Mouse (Mus musculus) brain, adult 10 weeks (tissue): ENCODE measurements around the gene Sbsn. TPM values are rescaled to one million over a fixed set of nuclear protein-coding genes. Genes with fewer than 3 reads are reported as not detected.

Experiments used
- polyA plus RNA-seq: library from polyadenylated mRNA; stranded (reverse); fragments of 350-450 nt; fragmentation: Illumina TruSeq; extraction: RNeasy Lipid Tissue Mini Kit (QIAGEN cat#74804); gene quantifications from one replicate; pipeline ENCODE4 v1.2.3, GENCODE M21; 2015; ENCODE audit warnings: low read depth, low replicate concordance

The Sbsn gene
- 6.5 TPM for polyA plus RNA-seq

GRCm38 (mm10) chr7:30751086-30751669 lies at the start of gene Sbsn:
TSS of gene Sbsn (plus strand) at chr7:30751471.

DNA sequence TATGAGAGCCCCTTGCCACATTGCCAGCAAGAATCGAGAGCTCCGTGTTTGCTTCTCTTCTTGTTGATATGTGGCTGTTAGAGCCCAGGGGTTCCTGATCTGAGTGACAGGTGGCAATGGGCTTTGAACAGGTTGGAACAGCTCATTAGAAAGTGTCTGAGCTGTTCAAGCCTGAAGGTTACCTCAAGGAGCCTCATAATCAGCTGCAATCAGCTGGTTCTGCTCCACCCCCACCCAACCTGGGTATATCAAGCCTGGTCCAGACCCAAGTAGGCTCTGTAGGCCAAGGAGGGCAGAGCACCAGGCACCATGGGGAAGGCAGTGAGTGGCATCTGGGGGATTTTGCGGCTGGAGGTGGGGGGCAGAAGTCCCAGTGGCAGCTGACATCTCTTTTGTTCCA lies 39.3 kb upstream of the Sbsn start, which contains the start of gene Atp4a:
TSS of gene Atp4a (plus strand) at position 268 of the 400 bp plus-strand sequence.

GRCm38 (mm10) chr7:30729396-30730063 lies 21.7 kb upstream of the Sbsn start, which contains the start of gene Tmem147:
TSS of gene Tmem147 (minus strand) at chr7:30729540.

DNA sequence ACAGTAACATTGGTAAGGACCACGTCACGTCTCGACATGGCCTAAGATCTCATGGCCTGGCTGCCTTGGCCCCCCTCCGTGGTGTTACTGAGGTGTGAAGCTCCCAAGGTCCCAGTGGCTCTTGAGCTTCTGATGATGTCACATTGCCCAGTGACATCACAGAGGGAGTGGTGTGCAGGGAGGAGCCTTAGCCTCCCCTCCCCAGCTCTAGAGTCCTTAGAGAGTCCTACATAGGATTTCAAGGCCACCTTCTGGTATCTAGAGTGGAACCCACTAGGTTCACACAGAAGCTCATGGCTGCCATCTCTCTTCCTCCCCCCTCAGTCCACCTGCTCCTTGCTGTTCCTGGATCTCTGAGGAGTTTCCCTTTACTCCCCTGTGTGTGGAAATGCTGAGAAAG lies 7.7 kb upstream of the Sbsn start, which contains the start of gene Gapdhs:
TSS of gene Gapdhs (minus strand) at position 65 of the 400 bp plus-strand sequence.

DNA sequence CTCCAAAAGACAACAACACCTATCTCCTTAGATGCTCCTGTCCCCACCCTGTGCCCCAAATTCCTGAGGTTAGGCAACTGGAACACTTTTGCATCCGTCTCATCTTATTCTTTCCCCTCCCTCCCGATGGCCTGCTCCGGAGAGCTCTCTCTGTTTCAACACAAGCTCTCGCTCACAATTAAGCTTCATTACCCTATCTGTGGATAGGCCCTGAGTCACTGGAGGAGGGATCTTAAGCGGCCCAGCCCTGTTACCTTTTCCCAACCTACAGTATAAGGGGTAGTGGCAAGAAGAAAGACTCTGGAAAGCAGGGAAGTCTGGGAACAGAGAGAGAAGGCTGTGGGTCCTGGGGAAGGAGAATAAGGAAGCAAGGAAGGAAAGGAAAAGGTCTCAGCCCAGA lies 12.2 kb downstream of the Sbsn start, which contains the start of gene Dmkn:
TSS of gene Dmkn (plus strand) at position 301 of the 400 bp plus-strand sequence.

GRCm38 (mm10) chr7:30787377-30788022 lies 36.2 kb downstream of the Sbsn start, which contains the start of gene Krtdap:
TSS of gene Krtdap (plus strand) at chr7:30787896.

Other genes with a start within 250 kb of the Sbsn start
- gene Arhgap33, start 216.4 kb upstream of the Sbsn start, polyA plus RNA-seq: 95.4 TPM
- gene Hspb6, start 199.3 kb upstream of the Sbsn start, polyA plus RNA-seq: 7.9 TPM
- 4.5 TPM for gene Proser3, start 199.2 kb upstream of the Sbsn start, polyA plus RNA-seq
- 51.4 TPM for gene Lin37, start 191.6 kb upstream of the Sbsn start, polyA plus RNA-seq
- gene U2af1l4, start 188.2 kb upstream of the Sbsn start, polyA plus RNA-seq: 85.7 TPM
- 6.7 TPM for gene Gm49396, start 188.1 kb upstream of the Sbsn start, polyA plus RNA-seq
- gene Psenen, start 187.8 kb upstream of the Sbsn start, polyA plus RNA-seq: 158 TPM
- 1.5 TPM for gene Igflr1, start 186.0 kb upstream of the Sbsn start, polyA plus RNA-seq
- 25.9 TPM for gene Kmt2b, start 162.7 kb upstream of the Sbsn start, polyA plus RNA-seq
- not detected for gene Zbtb32, start 152.6 kb upstream of the Sbsn start, polyA plus RNA-seq
- 1.1 TPM for gene Upk1a, start 138.6 kb upstream of the Sbsn start, polyA plus RNA-seq
- gene Cox6b1, start 125.3 kb upstream of the Sbsn start, polyA plus RNA-seq: 1,546 TPM
- gene Etv2, start 115.6 kb upstream of the Sbsn start, polyA plus RNA-seq: not detected
- 72.4 TPM for gene Rbm42, start 101.2 kb upstream of the Sbsn start, polyA plus RNA-seq
- 6.4 TPM for gene Haus5, start 86.5 kb upstream of the Sbsn start, polyA plus RNA-seq
- not detected for gene Pmis2, start 79.9 kb upstream of the Sbsn start, polyA plus RNA-seq
- not detected for gene 2200002J24Rik, start 52.5 kb upstream of the Sbsn start, polyA plus RNA-seq
- gene Atp4a, start 39.3 kb upstream of the Sbsn start, polyA plus RNA-seq: 0.59 TPM
- gene Tmem147, start 21.9 kb upstream of the Sbsn start, polyA plus RNA-seq: 184 TPM
- gene Gapdhs, start 7.8 kb upstream of the Sbsn start, polyA plus RNA-seq: not detected
- gene Dmkn, start 12.3 kb downstream of the Sbsn start, polyA plus RNA-seq: 14.4 TPM
- gene Krtdap, start 36.4 kb downstream of the Sbsn start, polyA plus RNA-seq: not detected
- gene Ffar2, start 72.3 kb downstream of the Sbsn start, polyA plus RNA-seq: not detected
- gene Ffar3, start 104.7 kb downstream of the Sbsn start, polyA plus RNA-seq: not detected
- not detected for gene Ffar1, start 110.1 kb downstream of the Sbsn start, polyA plus RNA-seq
- gene Cd22, start 128.9 kb downstream of the Sbsn start, polyA plus RNA-seq: 0.55 TPM
- gene Mag, start 163.4 kb downstream of the Sbsn start, polyA plus RNA-seq: 324 TPM
- not detected for gene Hamp2, start 173.2 kb downstream of the Sbsn start, polyA plus RNA-seq
- not detected for gene Hamp, start 192.6 kb downstream of the Sbsn start, polyA plus RNA-seq
- gene Usf2, start 205.3 kb downstream of the Sbsn start, polyA plus RNA-seq: 193 TPM
- gene Lsr, start 222.0 kb downstream of the Sbsn start, polyA plus RNA-seq: 8.0 TPM
- gene Fam187b, start 222.3 kb downstream of the Sbsn start, polyA plus RNA-seq: not detected